Mouse (Mus musculus): ENCODE measurements around the gene Gdap1l1. TPM values are rescaled to one million over a fixed set of nuclear protein-coding genes. Genes with fewer than 3 reads are reported as not detected.

The Gdap1l1 gene
- polyA plus RNA-seq, 1 experiment from 2014 or later: 0.19 TPM

DNA sequence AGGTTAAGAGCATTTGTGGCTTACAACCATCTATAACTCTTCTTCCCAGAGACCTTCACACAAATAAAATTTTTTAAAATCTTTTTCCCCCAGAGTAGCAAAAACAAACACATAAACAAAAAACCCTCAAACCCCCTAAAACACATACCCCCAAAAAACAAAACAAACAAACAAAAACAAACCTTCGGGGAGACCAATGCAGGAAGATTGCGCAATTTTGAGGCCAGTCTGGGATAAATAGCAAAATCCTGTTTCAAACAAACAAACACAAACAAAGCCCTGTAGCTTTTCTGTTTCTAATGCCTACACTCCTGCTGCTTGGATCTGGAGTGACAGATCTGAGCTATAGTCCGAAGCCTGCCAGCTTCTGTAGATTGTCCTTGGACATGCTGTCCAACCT, 49.1 kb downstream of the Gdap1l1 start:
- 80% methylated on average over 3 of the region's 3 CpGs for WGBS
- Histone ChIP-seq H3K27ac (ENCODE audit: poor library complexity, severe bottlenecking) (no peak overlapping the region), H3K9me3 (replicated peaks) (no peaks in the 10 kb centered on the region), H3K4me3 (no peak overlapping the region), H3K4me2 (no peak overlapping the region), H3K4me1 (replicated peaks) (peaks cover 4% of the 10 kb centered on the region; the same call in 1 of the 2 replicates), H3K27me3 (replicated peaks) (peaks cover 15% of the 10 kb centered on the region), H3K36me3 (no peaks in the 10 kb centered on the region), H3K9ac (no peak overlapping the region)
- ATAC-seq (ENCODE audit: insufficient number of reproducible peaks, low FRiP score): no peak

DNA sequence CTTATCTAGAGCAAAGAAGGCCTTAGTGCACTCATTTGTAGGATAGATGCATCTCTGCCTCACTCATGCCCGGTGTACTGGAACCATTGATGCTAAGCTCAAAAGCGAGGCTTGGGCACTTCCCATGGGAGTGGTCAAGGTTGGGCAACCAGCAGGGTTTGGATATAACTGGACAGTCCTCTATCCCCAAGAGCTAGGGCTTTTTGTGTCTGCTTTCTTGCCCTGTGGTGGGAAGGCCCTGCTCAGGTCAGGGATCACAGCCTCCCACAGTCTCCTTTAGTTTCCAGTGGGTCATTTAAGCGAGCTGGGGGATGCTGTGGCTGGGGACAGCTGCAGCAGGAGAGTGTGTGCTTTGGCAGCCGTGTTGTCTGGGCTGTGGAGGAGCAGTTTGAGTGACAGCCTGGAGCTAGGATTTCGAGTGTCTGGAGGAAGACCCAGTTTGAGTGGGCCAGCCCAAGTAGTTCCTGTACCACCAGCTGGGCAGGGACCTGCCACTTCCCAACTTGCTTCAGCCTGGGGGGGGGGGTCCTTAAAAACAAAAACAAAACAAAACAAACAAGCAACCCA, 51.5 kb downstream of the Gdap1l1 start:
- Histone ChIP-seq H3K4me3 (no peak overlapping the region), H3K9me3 (replicated peaks) (no peaks in the 10 kb centered on the region), H3K27me3 (replicated peaks) (peaks cover 14% of the 10 kb centered on the region), H3K27ac (ENCODE audit: poor library complexity, severe bottlenecking) (no peak overlapping the region), H3K4me2 (no peak overlapping the region), H3K9ac (no peak overlapping the region), H3K4me1 (replicated peaks) (peaks cover 18% of the 10 kb centered on the region), H3K36me3 (no peaks in the 10 kb centered on the region)
- ATAC-seq (ENCODE audit: insufficient number of reproducible peaks, low FRiP score): no peak
- 50% methylated on average over 5 of the region's 5 CpGs for WGBS

DNA sequence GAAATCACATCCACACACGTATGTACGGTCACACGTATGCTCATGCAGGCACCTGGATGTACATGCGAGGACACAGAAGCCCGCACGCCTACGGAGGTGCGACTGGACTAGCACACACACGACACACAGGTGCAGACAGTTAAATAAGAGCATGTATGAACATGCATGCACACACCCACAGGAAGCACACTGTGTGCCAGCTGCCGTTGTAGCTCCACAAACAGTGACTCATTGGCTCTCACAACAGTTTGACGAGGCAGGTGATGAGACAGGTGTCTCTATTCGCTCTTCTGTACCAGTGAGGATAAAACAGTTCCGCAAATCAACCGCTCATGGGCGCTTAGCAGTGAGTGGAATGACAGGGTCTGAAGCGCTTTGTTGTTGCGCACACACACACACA, 52.4 kb downstream of the Gdap1l1 start:
- no peak for ATAC-seq (ENCODE audit: insufficient number of reproducible peaks, low FRiP score)
- Histone ChIP-seq H3K27me3 (replicated peaks) (peaks cover 14% of the 10 kb centered on the region), H3K4me1 (replicated peaks) (peaks cover 18% of the 10 kb centered on the region), H3K4me3 (no peak overlapping the region), H3K36me3 (no peaks in the 10 kb centered on the region), H3K4me2 (no peak overlapping the region), H3K27ac (ENCODE audit: poor library complexity, severe bottlenecking) (no peak overlapping the region), H3K9ac (no peak overlapping the region), H3K9me3 (replicated peaks) (no peaks in the 10 kb centered on the region)
- 90% methylated on average over 17 of the region's 17 CpGs for WGBS

DNA sequence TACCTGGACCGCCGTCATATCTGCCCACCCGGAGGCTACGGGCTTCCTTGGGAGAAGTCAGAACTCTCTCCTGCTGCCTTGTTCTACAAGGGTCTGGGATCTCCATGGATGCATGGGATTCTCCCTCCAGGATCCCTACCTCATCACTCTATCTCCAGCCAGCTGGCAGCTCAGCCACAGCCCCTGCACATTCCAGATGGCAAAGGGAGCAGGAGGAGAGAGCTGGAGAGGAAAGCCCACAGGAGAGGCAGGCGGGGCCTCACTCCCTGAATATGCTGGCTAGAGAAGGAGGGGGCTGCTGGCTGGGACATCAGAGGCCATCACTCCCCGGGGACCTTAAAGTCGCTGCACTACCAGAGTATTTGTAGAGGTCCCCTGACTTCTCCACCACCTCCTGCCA, 53.1 kb downstream of the Gdap1l1 start:
- Histone ChIP-seq H3K36me3 (no peaks in the 10 kb centered on the region), H3K9me3 (replicated peaks) (no peaks in the 10 kb centered on the region), H3K4me2 (no peak overlapping the region), H3K4me1 (replicated peaks) (peaks cover 18% of the 10 kb centered on the region), H3K9ac (no peak overlapping the region), H3K4me3 (no peak overlapping the region), H3K27me3 (replicated peaks) (peaks cover 14% of the 10 kb centered on the region), H3K27ac (ENCODE audit: poor library complexity, severe bottlenecking) (no peak overlapping the region)
- no peak for ATAC-seq (ENCODE audit: insufficient number of reproducible peaks, low FRiP score)
- WGBS: 44% methylated on average over 7 of the region's 7 CpGs

DNA sequence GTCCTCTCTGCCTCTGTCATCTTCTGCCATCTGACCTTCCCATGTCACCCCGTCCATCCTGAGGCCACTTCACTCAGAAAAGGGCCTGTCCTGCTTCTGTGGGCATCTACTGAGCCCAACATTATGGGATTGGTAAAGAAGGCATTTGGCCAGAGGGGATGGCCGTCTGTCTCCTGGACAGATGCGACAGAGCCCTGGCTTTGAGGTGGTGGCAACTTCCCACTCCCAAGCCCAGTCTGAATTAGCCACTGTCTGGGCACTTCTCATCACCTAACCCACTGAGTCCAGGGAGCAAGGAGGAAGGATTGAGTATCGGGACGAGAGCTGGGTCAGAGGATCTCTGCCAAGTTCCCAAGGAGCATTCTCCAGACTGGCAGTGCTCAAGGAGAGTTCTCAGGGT, 53.7 kb downstream of the Gdap1l1 start, which contains the start of gene R3hdml:
Gene R3hdml (plus strand): TSS at position 301 of the 400 bp plus-strand sequence.
- Histone ChIP-seq H3K27me3 (replicated peaks) (peaks cover 14% of the 10 kb centered on the region; the same call in 1 of the 2 replicates), H3K9me3 (replicated peaks) (no peaks in the 10 kb centered on the region), H3K4me3 (no peak within 1 kb of the TSS), H3K27ac (ENCODE audit: poor library complexity, severe bottlenecking) (no peak within 1 kb of the TSS), H3K9ac (no peak within 1 kb of the TSS), H3K36me3 (no peaks in the 10 kb centered on the region), H3K4me2 (no peak within 1 kb of the TSS), H3K4me1 (replicated peaks) (peaks cover 18% of the 10 kb centered on the region)
- no peak for ATAC-seq (ENCODE audit: insufficient number of reproducible peaks, low FRiP score)
- 77% methylated on average over 5 of the region's 5 CpGs for WGBS

DNA sequence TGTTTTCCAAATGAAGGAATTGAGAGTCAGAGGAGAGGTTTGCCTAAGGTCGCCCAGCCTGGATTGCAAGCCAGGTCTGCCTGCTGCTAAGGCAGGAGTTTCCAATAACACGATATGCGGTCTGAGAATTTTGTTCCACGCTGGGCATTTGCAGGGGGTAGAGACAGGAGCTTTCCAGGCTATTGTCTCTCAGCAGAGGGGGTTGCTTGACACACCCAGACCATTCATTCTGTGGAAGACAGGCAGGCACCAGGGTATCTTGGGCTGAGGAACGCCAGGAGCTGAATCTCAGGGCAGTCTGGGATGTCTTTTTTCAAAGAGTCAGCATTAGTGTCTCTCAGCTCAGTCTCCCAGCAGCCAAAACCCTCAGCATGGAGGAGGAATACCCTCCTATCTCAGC, 54.8 kb downstream of the Gdap1l1 start:
- H3K4me3 ChIP-seq: no peak overlapping the region
- H3K9ac ChIP-seq: no peak overlapping the region
- H3K4me2 ChIP-seq: no peak overlapping the region
- no peak overlapping the region for H3K27ac ChIP-seq (ENCODE audit: poor library complexity, severe bottlenecking)
- peaks cover 18% of the 10 kb centered on the region for H3K4me1 ChIP-seq (replicated peaks)
- H3K36me3 ChIP-seq: no peaks in the 10 kb centered on the region
- ATAC-seq (ENCODE audit: insufficient number of reproducible peaks, low FRiP score): no peak
- peaks cover 14% of the 10 kb centered on the region; the same call in 1 of the 2 replicates for H3K27me3 ChIP-seq (replicated peaks)
- WGBS: 31% methylated on average over 5 of the region's 5 CpGs
- no peaks in the 10 kb centered on the region for H3K9me3 ChIP-seq (replicated peaks)

DNA sequence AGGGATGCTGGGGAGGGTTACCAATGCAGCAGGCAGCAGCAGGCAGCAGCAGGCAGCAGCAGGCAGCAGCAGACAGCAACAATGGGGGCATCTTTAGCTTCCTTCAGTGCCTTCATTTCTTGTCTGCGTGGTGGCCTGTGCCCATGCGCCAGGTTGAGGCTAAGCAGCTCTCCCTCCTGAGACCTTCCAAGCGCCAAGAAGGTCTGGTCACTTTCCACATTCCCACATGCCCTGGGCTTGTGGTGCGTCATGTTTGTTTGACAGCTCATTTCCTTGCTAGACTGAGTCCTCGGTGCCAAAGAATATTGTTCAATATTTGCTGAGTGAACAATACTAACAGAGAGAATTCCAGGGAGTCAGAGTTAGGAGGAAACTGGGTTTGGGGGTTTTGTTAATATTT, 55.7 kb downstream of the Gdap1l1 start:
- Histone ChIP-seq H3K9ac (no peak overlapping the region), H3K36me3 (no peaks in the 10 kb centered on the region), H3K4me2 (no peak overlapping the region), H3K27ac (ENCODE audit: poor library complexity, severe bottlenecking) (no peak overlapping the region), H3K9me3 (replicated peaks) (no peaks in the 10 kb centered on the region), H3K27me3 (replicated peaks) (peaks cover 14% of the 10 kb centered on the region; the same call in 1 of the 2 replicates), H3K4me3 (no peak overlapping the region), H3K4me1 (replicated peaks) (peaks cover 18% of the 10 kb centered on the region)
- ATAC-seq (ENCODE audit: insufficient number of reproducible peaks, low FRiP score): no peak
- 27% methylated on average over 5 of the region's 5 CpGs for WGBS

DNA sequence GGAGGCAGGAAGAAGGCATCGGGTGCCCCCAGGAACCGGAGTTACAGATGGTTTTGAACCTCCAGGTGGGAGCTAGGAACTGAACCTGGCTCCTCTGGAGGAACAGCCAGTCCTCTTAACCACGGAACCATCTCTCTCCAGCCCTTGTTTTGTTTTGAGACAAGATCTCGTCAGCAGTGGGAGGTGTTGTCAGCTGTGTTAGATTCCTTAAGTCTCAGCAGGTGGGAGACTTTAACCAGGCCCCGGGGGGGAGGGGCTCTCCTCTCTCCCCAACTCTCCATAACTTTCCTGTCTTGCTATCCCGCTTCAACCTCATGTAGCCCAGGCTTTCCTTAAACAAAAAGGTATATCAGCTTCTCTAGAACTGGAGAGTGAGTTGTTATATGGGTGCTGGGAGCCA, 56.2 kb downstream of the Gdap1l1 start:
- 22% methylated on average over 6 of the region's 6 CpGs for WGBS
- H3K27ac ChIP-seq (ENCODE audit: poor library complexity, severe bottlenecking): no peak overlapping the region
- no peak for ATAC-seq (ENCODE audit: insufficient number of reproducible peaks, low FRiP score)
- no peaks in the 10 kb centered on the region for H3K36me3 ChIP-seq
- no peaks in the 10 kb centered on the region for H3K9me3 ChIP-seq (replicated peaks)
- H3K4me2 ChIP-seq: no peak overlapping the region
- H3K9ac ChIP-seq: no peak overlapping the region
- H3K4me1 ChIP-seq (replicated peaks): peaks cover 18% of the 10 kb centered on the region
- peaks cover 14% of the 10 kb centered on the region; the same call in 1 of the 2 replicates for H3K27me3 ChIP-seq (replicated peaks)
- H3K4me3 ChIP-seq: no peak overlapping the region

DNA sequence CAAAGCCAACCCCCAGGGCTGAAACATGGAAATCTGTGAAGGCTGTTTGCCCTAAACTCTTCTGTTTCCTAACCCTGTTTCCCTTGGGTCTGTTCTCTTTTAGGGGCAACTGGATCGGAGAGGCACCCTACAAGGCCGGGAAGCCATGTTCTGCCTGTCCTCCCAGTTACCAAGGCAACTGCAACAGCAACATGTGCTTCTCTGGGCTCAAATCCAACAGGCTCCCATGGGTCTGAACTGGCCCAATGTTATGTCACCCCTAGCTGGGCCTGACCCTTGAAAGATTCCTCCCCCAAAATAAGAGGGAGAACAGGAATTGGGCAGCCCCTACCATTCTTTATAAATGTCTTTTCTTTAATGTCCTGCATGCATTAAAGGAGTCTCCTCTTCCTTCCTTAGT, 63.9 kb downstream of the Gdap1l1 start:
- ATAC-seq (ENCODE audit: insufficient number of reproducible peaks, low FRiP score): no peak
- 0 out of 2 replicates have a peak, but pooled peaks cover 4% of the 10 kb centered on the region for H3K27me3 ChIP-seq (replicated peaks)
- H3K4me1 ChIP-seq (replicated peaks): no peaks in the 10 kb centered on the region
- H3K36me3 ChIP-seq: no peaks in the 10 kb centered on the region
- H3K9me3 ChIP-seq (replicated peaks): no peaks in the 10 kb centered on the region
- no peak overlapping the region for H3K4me3 ChIP-seq
- H3K27ac ChIP-seq (ENCODE audit: poor library complexity, severe bottlenecking): no peak overlapping the region
- H3K9ac ChIP-seq: no peak overlapping the region
- WGBS: 93% methylated on average over 2 of the region's 2 CpGs
- H3K4me2 ChIP-seq: no peak overlapping the region

DNA sequence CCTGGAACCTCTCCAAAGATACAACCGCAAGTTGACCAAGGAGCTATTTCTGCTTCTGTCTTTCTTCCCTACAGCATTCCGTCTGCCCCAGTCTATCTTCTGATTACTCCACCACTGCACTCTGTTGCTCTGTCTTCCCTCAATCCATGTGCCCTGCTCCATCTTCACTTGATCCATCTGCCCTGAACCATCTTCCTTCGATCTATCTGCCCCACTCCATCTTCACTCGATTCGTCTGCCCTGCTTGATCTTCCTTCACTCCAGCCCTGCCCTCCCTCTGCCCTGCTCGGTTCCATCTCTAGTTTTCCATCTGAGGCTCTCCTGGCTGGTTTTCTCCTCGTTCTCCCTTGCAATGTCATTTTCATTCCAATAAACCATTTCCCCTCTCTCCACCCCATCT, 64.9 kb downstream of the Gdap1l1 start:
- 70% methylated on average over 7 of the region's 7 CpGs for WGBS
- no peaks in the 10 kb centered on the region for H3K9me3 ChIP-seq (replicated peaks)
- ATAC-seq (ENCODE audit: insufficient number of reproducible peaks, low FRiP score): no peak

More for the DNA sequence above, 64.9 kb downstream of the Gdap1l1 start:
- H3K4me1 ChIP-seq (replicated peaks): no peaks in the 10 kb centered on the region
- H3K4me2 ChIP-seq: no peak overlapping the region
- no peaks in the 10 kb centered on the region for H3K36me3 ChIP-seq
- H3K27ac ChIP-seq (ENCODE audit: poor library complexity, severe bottlenecking): no peak overlapping the region
- no peak overlapping the region for H3K4me3 ChIP-seq
- no peak overlapping the region for H3K9ac ChIP-seq
- H3K27me3 ChIP-seq (replicated peaks): 0 out of 2 replicates have a peak, but pooled peaks cover 4% of the 10 kb centered on the region

Measured in heart, embryonic 12.5 days (tissue).